Mouse (Mus musculus) liver, embryonic 15.5 days (tissue): ENCODE measurements around the gene Rbms2. TPM values are rescaled to one million over a fixed set of nuclear protein-coding genes. Genes with fewer than 3 reads are reported as not detected.
A peak's percentile ranks its signal among the peaks of the same experiment; 100 is the strongest.

ENCODE experiments used
- microRNA counts: library from miRNA; unstranded; fragments of <30 nt; microRNA quantifications from one replicate; lab custom pipeline; 2016
- microRNA-seq: library from miRNA; unstranded; fragments of <30 nt; microRNA quantifications from one replicate; pipeline ENCODE4, GENCODE M21; 2016
- polyA plus RNA-seq: library from polyadenylated mRNA; unstranded; fragments of >200 nt; fragmentation: Nextera tagmentation; extraction: Ambion mirVana; gene quantifications from 2 replicates; pipeline ENCODE4 v1.2.1, GENCODE M21; 2015

The Rbms2 gene
- polyA plus RNA-seq, 1 experiment from 2014 or later, result 6.9 TPM

MicroRNAs within 50 kb of the gene (microRNA counts, 519-probe panel; counts per million panel counts)
- not detected for microRNA mmu-miR-677 (lab: Ali Mortazavi, UCI)

Small RNA genes lying within 50 kb of the gene (microRNA-seq; reads per million reads assigned to microRNA genes)
- gene Mir677, result 62.9 reads per million, percentile 49 among the genes with 10 or more reads in this experiment

Other genes with a start within 250 kb of the Rbms2 start
- 0.09 and 0.13 TPM in 2 replicates for gene Hsd17b6, start 172.7 kb downstream of the Rbms2 start, polyA plus RNA-seq
- 66.9 and 69.3 TPM in 2 replicates for gene Prim1, start 165.1 kb downstream of the Rbms2 start, polyA plus RNA-seq
- 312 and 355 TPM in 2 replicates for gene Naca, start 144.7 kb downstream of the Rbms2 start, polyA plus RNA-seq
- gene Ptges3, start 121.3 kb downstream of the Rbms2 start, polyA plus RNA-seq, result 188 and 217 TPM in 2 replicates
- 1,834 and 1,894 TPM in 2 replicates for gene Atp5b, start 97.0 kb downstream of the Rbms2 start, polyA plus RNA-seq
- gene Baz2a, start 88.7 kb downstream of the Rbms2 start, polyA plus RNA-seq, result 6.8 and 7.0 TPM in 2 replicates
- gene Gls2, start 14.2 kb upstream of the Rbms2 start, polyA plus RNA-seq, result 10.1 and 15.5 TPM in 2 replicates
- 26.2 and 29.0 TPM in 2 replicates for gene Spryd4, start 31.5 kb upstream of the Rbms2 start, polyA plus RNA-seq
- gene Mip, start 45.5 kb upstream of the Rbms2 start, polyA plus RNA-seq, result not detected in 2 replicates
- 24.4 and 26.2 TPM in 2 replicates for gene Timeless, start 51.8 kb upstream of the Rbms2 start, polyA plus RNA-seq
- gene Apon, start 73.8 kb upstream of the Rbms2 start, polyA plus RNA-seq, result 1.1 and 1.3 TPM in 2 replicates
- 147 and 195 TPM in 2 replicates for gene Apof, start 88.4 kb upstream of the Rbms2 start, polyA plus RNA-seq
- gene Stat2, start 90.3 kb upstream of the Rbms2 start, polyA plus RNA-seq, result 6.8 and 8.4 TPM in 2 replicates
- gene Il23a, start 118.5 kb upstream of the Rbms2 start, polyA plus RNA-seq, result not detected in 2 replicates
- 12.9 and 14.3 TPM in 2 replicates for gene Pan2, start 123.0 kb upstream of the Rbms2 start, polyA plus RNA-seq
- 85.8 and 90.0 TPM in 2 replicates for gene Cnpy2, start 142.2 kb upstream of the Rbms2 start, polyA plus RNA-seq
- 115 and 121 TPM in 2 replicates for gene Cs, start 157.4 kb upstream of the Rbms2 start, polyA plus RNA-seq
- gene Coq10a, start 188.7 kb upstream of the Rbms2 start, polyA plus RNA-seq, result 4.6 and 5.2 TPM in 2 replicates
- gene Ankrd52, start 196.8 kb upstream of the Rbms2 start, polyA plus RNA-seq, result 4.9 and 5.6 TPM in 2 replicates
- gene Slc39a5, start 220.9 kb upstream of the Rbms2 start, polyA plus RNA-seq, result 69.9 and 90.8 TPM in 2 replicates
- 35.3 and 37.5 TPM in 2 replicates for gene Nabp2, start 231.2 kb upstream of the Rbms2 start, polyA plus RNA-seq
- 8.5 and 9.6 TPM in 2 replicates for gene Rnf41, start 231.4 kb upstream of the Rbms2 start, polyA plus RNA-seq